Mouse (Mus musculus) midbrain, embryonic 12.5 days (tissue): ENCODE data around the gene Agap3. TPM values are rescaled to one million over a fixed set of nuclear protein-coding genes. Genes with fewer than 3 reads are reported as not detected.

Experiments used
- ATAC-seq: fragments of 200-750 bp; cut with Nextera tagmentation; 2 replicates; pipeline ENCODE4 v1.8.0; 2017; ENCODE audit warnings: low read depth, moderate TSS enrichment, moderate library complexity; ENCODE audit not compliant: low FRiP score
- H3K27ac ChIP-seq: fragments of 300-500 bp; sonication (generic); replicated peaks from 2 replicates; pipeline ENCODE4 v1.5.1; 2016; ENCODE audit warnings: mild to moderate bottlenecking
- H3K27me3 ChIP-seq: fragments of 300-500 bp; sonication (generic); 2 replicates; pipeline ENCODE4 v1.6.1; 2016; ENCODE audit warnings: mild to moderate bottlenecking
- H3K36me3 ChIP-seq: fragments of 300-500 bp; sonication (generic); 2 replicates; pipeline ENCODE4 v1.6.1; 2016
- H3K4me1 ChIP-seq: fragments of 300-500 bp; sonication (generic); 2 replicates; pipeline ENCODE4 v1.6.1; 2016
- H3K4me2 ChIP-seq: fragments of 300-500 bp; sonication (generic); replicated peaks from 2 replicates; pipeline ENCODE4 v1.6.1; 2016; ENCODE audit warnings: mild to moderate bottlenecking, moderate library complexity
- H3K4me3 ChIP-seq: fragments of 300-500 bp; sonication (generic); 2 replicates; pipeline ENCODE4 v1.5.1; 2016; ENCODE audit warnings: mild to moderate bottlenecking
- H3K9ac ChIP-seq: fragments of 300-500 bp; sonication (generic); replicated peaks from 2 replicates; pipeline ENCODE4 v1.6.1; 2016; ENCODE audit warnings: mild to moderate bottlenecking, moderate library complexity
- H3K9me3 ChIP-seq: fragments of 300-500 bp; sonication (generic); 2 replicates; pipeline ENCODE4 v1.6.1; 2016; ENCODE audit warnings: mild to moderate bottlenecking
- WGBS: fragments of 180-500 bp; shearing (Covaris S2); methylation state at CpG from one replicate; pipeline ENCODE4 v1.1.7; 2016; 5-methylcytosine and 5-hydroxymethylcytosine counted together
- polyA plus RNA-seq: library from polyadenylated mRNA; unstranded; fragments of >200 nt; fragmentation: Nextera tagmentation; extraction: Ambion mirVana; gene quantifications from 2 replicates; pipeline ENCODE4 v1.2.1, GENCODE M21; 2016

Agap3 gene
- polyA plus RNA-seq, 1 experiment from 2014 or later = 60.4 TPM

DNA sequence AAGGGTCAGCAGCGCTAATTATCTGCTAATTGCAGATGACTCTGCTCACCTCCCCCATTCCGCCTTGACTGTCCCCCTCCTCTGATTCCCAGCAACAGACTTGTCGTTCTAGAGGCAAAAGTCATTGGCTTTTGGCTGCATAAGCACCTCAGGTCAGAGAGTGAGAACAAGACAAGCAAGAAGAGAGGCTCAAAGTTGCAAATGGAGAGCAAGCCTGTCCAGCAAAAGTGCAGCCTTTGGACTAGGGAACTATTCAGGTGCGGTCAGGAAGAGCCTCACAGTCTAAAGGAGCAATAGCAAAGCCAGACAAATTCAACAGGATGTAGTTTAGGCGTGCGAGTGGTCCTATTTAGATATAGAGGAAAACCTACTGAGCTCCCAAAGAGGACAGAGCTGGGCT, 75.8 kb downstream of the Agap3 start:
- no peak overlapping the region for H3K4me2 ChIP-seq
- H3K36me3 ChIP-seq = no peaks in the 10 kb centered on the region
- H3K27ac ChIP-seq = no peak overlapping the region
- H3K9ac ChIP-seq = no peak overlapping the region
- peaks cover 95% of the 10 kb centered on the region for H3K27me3 ChIP-seq
- H3K4me1 ChIP-seq = peaks cover 19% of the 10 kb centered on the region
- H3K4me3 ChIP-seq = no peak overlapping the region
- H3K9me3 ChIP-seq = no peaks in the 10 kb centered on the region
- ATAC-seq = no peak
- WGBS = 15% methylated on average over 6 of the region's 6 CpGs

DNA sequence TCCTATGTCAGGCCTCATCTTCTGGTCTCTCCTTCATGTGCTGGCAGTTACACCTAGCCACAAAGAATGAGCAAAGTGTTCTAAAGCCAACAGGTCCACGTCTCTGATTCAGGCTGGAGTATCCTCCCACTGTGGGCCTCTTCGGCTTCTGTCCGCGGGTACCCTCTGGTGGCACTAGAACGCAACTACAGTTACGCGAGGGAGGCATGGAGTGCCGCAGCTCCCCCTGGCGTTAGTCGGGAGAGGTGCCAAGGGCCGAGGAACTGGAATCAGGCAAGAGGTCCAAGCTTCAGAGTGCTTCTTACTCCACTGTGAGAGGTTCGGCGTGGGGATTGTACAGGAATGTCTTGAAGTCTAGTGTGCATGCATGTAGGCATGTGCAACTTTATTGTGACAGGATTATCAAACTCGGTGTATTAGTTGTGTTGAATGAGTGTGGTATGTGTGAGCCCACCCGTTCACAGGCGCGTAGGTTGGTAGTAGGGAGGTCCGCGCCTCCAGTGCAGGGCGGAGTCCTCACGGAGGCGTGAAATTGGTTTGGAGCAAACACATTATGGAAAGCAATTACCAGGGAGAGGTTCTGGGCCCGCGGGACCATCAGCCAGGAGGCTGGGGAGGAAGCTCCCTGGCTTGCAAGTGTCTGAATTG, 78.2 kb downstream of the Agap3 start:
- Histone ChIP-seq H3K36me3 (no peaks in the 10 kb centered on the region), H3K27ac (no peak overlapping the region), H3K4me1 (peaks cover 24% of the 10 kb centered on the region), H3K27me3 (peaks cover 77% of the 10 kb centered on the region), H3K9me3 (no peaks in the 10 kb centered on the region), H3K4me2 (no peak overlapping the region), H3K9ac (no peak overlapping the region), H3K4me3 (no peak overlapping the region)
- peak; percentile 53 for ATAC-seq
- 21% methylated on average over 24 of the region's 24 CpGs for WGBS

DNA sequence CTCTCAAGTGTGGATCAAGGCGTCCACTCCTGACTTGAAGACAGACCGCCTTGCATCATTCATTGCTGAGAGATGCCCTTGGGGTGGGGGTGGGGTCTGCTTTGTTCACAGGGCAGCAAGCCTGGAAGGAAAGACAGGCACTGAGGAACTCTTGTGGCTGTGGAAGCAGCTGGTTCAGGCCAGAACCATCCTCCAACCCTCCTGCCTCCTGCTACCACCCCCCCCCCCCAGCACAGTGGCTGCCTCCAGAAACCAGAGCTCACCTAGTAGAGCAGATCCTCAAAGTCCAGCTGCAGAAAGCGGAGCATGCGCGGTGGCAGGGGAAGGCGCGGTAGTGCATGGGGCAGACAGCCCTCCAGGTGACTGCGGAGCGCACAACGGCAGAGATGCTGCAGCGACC, 81.4 kb downstream of the Agap3 start:
- H3K4me3 ChIP-seq = no peak overlapping the region
- peaks cover 12% of the 10 kb centered on the region; the same call in 1 of the 2 replicates for H3K4me1 ChIP-seq
- H3K36me3 ChIP-seq = no peaks in the 10 kb centered on the region
- no peak overlapping the region; the same call in 1 of the 2 replicates for H3K9ac ChIP-seq
- no peaks in the 10 kb centered on the region for H3K9me3 ChIP-seq
- H3K27ac ChIP-seq = no peak overlapping the region
- no peak overlapping the region for H3K4me2 ChIP-seq
- no peak for ATAC-seq
- 45% methylated on average over 11 of the region's 11 CpGs for WGBS
- peaks cover 60% of the 10 kb centered on the region for H3K27me3 ChIP-seq

DNA sequence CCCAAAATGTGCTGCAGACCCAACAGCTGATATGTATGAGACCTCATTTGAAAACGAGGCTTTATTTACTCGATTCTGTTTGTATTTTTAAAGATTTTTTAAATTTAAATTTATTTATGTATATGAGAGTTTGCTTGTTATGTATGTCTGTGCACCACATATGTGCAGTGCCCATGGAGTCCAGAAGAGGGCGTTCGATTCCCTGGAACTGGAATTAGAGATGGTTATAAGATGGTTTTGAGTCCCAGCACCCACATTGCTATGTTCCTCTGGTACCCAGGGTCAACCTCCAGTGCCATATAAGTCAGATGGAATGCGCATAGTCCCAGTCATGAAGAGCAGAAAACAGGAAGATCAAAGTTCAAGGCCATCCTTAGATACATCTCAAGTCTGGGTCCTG, 82.3 kb downstream of the Agap3 start:
- H3K4me1 ChIP-seq = peaks cover 12% of the 10 kb centered on the region; the same call in 1 of the 2 replicates
- WGBS = 58% methylated on average over 5 of the region's 5 CpGs
- peaks cover 52% of the 10 kb centered on the region for H3K27me3 ChIP-seq
- ATAC-seq = no peak
- no peak overlapping the region for H3K9ac ChIP-seq
- no peak overlapping the region for H3K4me3 ChIP-seq
- no peak overlapping the region for H3K27ac ChIP-seq
- H3K4me2 ChIP-seq = no peak overlapping the region
- H3K9me3 ChIP-seq = no peaks in the 10 kb centered on the region
- no peaks in the 10 kb centered on the region for H3K36me3 ChIP-seq

DNA sequence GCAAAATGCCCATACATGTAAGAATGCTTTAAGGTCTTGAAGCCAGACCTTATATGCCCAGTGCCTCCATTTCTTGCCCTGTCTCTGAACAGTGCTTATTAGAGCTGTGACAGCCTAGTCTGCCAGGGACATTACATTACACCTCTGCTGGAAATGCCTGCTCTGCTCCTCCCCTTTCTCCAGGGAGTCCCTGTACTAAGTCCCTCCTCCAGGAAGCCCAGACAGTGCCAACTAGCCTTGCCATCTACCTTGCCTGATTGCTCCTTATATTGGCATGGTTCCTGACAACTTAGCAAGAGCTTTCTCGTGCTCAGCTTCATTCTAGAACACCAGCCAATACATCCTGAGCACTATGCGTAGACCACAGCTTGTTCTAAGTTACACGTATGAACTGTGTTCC, 83.8 kb downstream of the Agap3 start:
- H3K36me3 ChIP-seq = no peaks in the 10 kb centered on the region
- peaks cover 16% of the 10 kb centered on the region for H3K4me1 ChIP-seq
- ATAC-seq = no peak
- WGBS = 83% methylated on average over 3 of the region's 3 CpGs
- H3K4me3 ChIP-seq = no peak overlapping the region
- no peak overlapping the region for H3K27ac ChIP-seq
- H3K4me2 ChIP-seq = no peak overlapping the region
- H3K9ac ChIP-seq = no peak overlapping the region
- H3K27me3 ChIP-seq = peaks cover 41% of the 10 kb centered on the region
- no peaks in the 10 kb centered on the region for H3K9me3 ChIP-seq

DNA sequence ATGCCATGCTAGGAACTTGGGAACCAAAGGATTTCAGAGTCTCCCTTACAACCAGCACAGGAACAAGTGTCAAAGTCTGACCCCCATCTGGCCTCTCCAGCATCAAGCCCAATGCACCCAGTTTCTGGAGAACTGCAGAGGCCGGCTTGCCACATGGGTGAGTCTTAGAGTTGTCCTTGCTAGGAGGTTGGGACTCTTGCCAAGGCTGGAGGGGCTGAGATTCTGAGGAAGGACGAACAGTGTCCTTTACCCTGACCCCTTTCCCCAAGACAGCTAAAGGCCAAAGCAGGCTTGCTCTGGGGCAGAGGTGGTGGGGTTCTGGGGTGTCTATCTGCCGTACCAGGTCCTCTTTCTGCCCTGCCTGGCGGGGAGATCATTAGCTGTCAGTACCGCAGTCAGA, 84.5 kb downstream of the Agap3 start:
- no peak overlapping the region for H3K27ac ChIP-seq
- H3K36me3 ChIP-seq = no peaks in the 10 kb centered on the region
- H3K9me3 ChIP-seq = no peaks in the 10 kb centered on the region
- ATAC-seq = no peak
- WGBS = 88% methylated on average over 5 of the region's 5 CpGs
- H3K4me1 ChIP-seq = peaks cover 19% of the 10 kb centered on the region
- peaks cover 33% of the 10 kb centered on the region for H3K27me3 ChIP-seq
- no peak overlapping the region for H3K4me3 ChIP-seq
- H3K9ac ChIP-seq = no peak overlapping the region
- H3K4me2 ChIP-seq = no peak overlapping the region

DNA sequence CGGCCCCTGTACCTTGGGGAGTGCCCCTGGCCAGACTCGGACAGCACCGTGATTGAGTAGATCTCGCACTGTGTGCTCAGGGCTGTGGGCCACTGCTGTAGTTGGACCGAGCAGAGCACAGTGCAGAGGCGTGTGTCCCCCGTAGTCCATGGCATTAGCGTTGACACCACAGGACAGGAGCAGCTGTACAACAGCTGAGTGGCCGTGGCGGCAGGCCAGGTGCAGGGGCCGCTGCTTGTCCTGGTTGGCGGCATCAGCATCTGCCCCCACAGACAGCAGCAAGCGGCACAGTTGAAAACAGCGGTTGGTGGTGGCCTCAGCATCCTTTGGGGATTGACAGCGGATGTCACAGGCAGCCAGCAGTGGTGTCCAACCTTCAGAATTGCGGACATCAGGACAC, 85.6 kb downstream of the Agap3 start:
- WGBS = 70% methylated on average over 16 of the region's 16 CpGs
- no peak overlapping the region for H3K9ac ChIP-seq
- ATAC-seq = no peak

DNA sequence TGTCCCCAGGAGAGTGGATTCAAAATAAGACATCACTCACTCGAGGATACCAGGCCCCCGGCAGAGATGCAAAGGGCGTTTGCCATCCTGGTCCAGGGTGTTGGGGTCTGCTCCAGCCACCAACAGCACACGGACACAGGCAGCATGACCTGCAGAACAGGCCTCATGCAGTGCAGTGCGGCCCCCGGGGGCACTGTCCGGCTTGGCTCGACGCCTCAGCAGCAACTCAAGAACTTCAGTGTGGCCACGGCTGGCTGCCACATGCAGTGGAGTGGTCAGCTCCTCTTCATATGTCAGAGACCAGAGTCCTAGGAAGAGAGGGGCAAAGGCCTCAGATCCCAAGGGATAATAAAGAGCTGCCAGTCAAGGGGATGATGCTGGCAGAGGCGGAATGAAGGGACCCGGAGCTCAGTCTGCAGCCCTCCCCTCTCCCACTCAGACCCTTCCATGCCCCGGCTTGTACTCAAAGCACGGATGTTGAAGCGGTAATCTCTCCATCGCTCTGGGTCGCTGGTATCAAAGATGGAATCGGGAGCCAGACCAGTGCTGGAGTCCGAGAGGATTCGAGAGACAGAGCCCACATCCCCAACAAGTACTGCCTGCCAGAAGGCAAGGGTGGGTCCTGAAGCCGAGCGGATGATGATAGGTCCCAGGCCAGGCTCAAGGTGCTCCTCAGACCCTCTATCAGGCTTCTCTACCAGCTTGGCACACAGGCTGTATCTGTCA, 87.8 kb downstream of the Agap3 start:
- Histone ChIP-seq H3K9me3 (no peaks in the 10 kb centered on the region), H3K27ac (no peak overlapping the region), H3K4me2 (no peak overlapping the region), H3K36me3 (no peaks in the 10 kb centered on the region), H3K27me3 (peaks cover 18% of the 10 kb centered on the region), H3K4me1 (peaks cover 13% of the 10 kb centered on the region), H3K4me3 (no peak overlapping the region), H3K9ac (no peak overlapping the region)
- 81% methylated on average over 22 of the region's 22 CpGs for WGBS
- ATAC-seq = no peak

More for the DNA sequence above, 85.6 kb downstream of the Agap3 start:
- Histone ChIP-seq H3K4me3 (no peak overlapping the region), H3K36me3 (no peaks in the 10 kb centered on the region), H3K4me1 (peaks cover 19% of the 10 kb centered on the region), H3K27ac (no peak overlapping the region), H3K4me2 (no peak overlapping the region), H3K27me3 (peaks cover 25% of the 10 kb centered on the region), H3K9me3 (no peaks in the 10 kb centered on the region)

DNA sequence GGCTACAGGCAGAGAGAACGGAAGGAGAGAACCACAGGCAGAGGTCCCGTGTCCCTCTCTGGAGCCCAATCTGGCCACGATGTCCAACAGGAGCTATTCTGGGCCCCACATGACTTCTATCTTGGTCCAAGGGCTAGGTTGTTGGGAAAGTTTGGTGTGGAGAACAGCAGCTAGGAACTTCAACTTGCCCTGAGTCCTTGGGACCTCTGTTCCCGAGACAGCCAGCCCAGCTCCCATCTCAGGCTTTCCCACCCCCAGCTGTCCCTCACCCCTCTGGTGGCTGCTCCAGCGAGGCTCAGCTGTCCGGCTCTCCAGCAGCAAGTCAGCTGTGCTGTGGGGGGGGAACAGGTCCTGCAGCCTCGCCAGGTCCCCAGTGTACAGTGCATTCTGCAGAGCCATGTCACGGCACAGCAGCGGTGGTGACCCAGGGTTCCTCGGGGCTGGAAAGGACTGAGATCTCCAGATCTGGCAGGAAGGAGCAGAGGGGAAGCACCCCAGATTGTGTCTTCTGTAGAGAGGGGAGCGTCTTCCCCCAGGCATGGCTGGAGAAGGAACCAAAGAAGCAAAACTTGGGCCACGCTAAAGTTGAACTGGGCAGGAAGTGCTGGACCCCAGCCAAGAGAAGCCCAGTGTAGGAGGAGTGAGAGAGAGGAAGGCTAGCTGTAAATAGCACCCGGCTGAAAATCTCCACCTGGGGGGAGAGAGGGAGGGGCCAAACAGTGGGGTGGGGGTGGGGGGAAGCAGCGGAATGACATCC, 88.6 kb downstream of the Agap3 start, which contains the start of gene Asb10:
Asb10 (minus strand) TSS at position 592 of the 757 bp plus-strand sequence.
- no peak within 1 kb of the TSS for H3K4me2 ChIP-seq
- no peak within 1 kb of the TSS for H3K9ac ChIP-seq

DNA sequence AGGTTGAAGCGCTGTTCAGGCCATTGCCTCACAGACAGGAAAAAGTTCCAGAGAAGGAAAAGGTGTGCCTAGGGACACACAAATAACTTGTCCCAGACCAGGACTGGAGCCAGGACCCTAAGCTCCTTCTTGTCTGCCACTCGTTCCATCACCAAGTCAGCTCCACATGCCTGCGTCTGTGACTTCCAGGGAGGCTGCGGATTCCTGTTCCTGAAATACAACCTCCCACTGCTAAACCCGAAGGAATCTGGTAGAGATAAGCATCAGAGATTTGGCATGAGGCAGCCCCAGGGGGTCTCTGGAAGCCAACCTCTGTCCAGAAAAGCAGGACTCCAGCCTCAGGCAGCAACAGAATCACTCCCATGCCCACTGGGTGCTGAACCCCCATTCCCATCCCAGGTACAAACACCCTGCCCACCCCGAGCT, 89.2 kb downstream of the Agap3 start:
- Histone ChIP-seq H3K9ac (no peak overlapping the region), H3K36me3 (no peaks in the 10 kb centered on the region), H3K4me3 (no peak overlapping the region), H3K27ac (no peak overlapping the region), H3K27me3 (peaks cover 14% of the 10 kb centered on the region), H3K4me1 (peaks cover 13% of the 10 kb centered on the region), H3K9me3 (no peaks in the 10 kb centered on the region), H3K4me2 (no peak overlapping the region)
- WGBS = 51% methylated on average over 6 of the region's 6 CpGs
- ATAC-seq = no peak

More for the DNA sequence above, 88.6 kb downstream of the Agap3 start, which contains the start of gene Asb10:
- 52% methylated on average over 14 of the region's 14 CpGs for WGBS
- Histone ChIP-seq H3K9me3 (no peaks in the 10 kb centered on the region), H3K27ac (no peak within 1 kb of the TSS), H3K27me3 (peaks cover 18% of the 10 kb centered on the region), H3K4me3 (no peak within 1 kb of the TSS), H3K4me1 (peaks cover 13% of the 10 kb centered on the region), H3K36me3 (no peaks in the 10 kb centered on the region)
- no peak for ATAC-seq

DNA sequence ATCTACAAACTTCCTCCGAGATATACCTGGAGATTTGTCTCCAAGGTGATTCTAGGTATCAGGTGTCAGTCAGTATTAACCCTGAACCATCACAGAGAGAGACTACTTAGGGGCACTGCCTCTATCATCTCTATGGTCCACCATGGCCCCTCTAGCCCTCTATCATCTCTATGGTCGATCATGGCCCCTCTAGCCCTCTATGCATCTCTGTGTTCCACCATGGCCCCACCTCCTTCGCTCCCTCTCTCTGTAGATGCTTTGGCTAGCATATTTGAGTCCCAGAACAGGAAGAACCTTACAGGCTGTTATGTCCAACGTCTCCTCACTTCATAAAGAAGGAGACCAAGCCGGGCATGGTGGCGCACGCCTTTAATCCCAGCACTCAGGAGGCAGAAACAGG, 90.7 kb downstream of the Agap3 start:
- Histone ChIP-seq H3K9ac (no peak overlapping the region), H3K9me3 (no peaks in the 10 kb centered on the region), H3K4me1 (peaks cover 9% of the 10 kb centered on the region), H3K4me2 (no peak overlapping the region), H3K36me3 (no peaks in the 10 kb centered on the region), H3K27me3 (peaks cover 5% of the 10 kb centered on the region), H3K4me3 (no peak overlapping the region), H3K27ac (no peak overlapping the region)
- no peak for ATAC-seq
- WGBS = 83% methylated on average over 7 of the region's 7 CpGs
